Mouse (Mus musculus) kidney, postnatal 10 days (tissue): ENCODE data around the gene B3gat1.

Source experiments
- DNase-seq: peaks from one replicate; pipeline ENCODE4 v3.0.0; 2021; ENCODE audit warnings: mixed read lengths

B3gat1 gene

GRCm38 (mm10) chr9:26778421-26778820, 44.9 kb downstream of the B3gat1 start:
- DNase-seq = no peak

- DNase-seq = no peak
Observed at GRCm38 (mm10) chr9:26783414-26783975, 50.0 kb downstream of the B3gat1 start.

- DNase-seq = no peak
Observed at GRCm38 (mm10) chr9:26792829-26793228, 59.3 kb downstream of the B3gat1 start.

GRCm38 (mm10) chr9:26798205-26798604, 64.7 kb downstream of the B3gat1 start:
- peak; percentile 30 for DNase-seq

GRCm38 (mm10) chr9:26798731-26799130, 65.2 kb downstream of the B3gat1 start:
- DNase-seq = no peak

- peak; percentile 44 for DNase-seq
Observed at GRCm38 (mm10) chr9:26800357-26800756, 66.8 kb downstream of the B3gat1 start.

- DNase-seq = no peak
Observed at GRCm38 (mm10) chr9:26804321-26804720, 70.8 kb downstream of the B3gat1 start.

- peak; percentile 97 for DNase-seq
Observed at GRCm38 (mm10) chr9:26805935-26806666, 72.6 kb downstream of the B3gat1 start, which contains the start of gene Glb1l2. Glb1l2 (minus strand) TSS chr9:26806468.

GRCm38 (mm10) chr9:26808735-26809134, 75.2 kb downstream of the B3gat1 start:
- DNase-seq = no peak
